Mouse (Mus musculus): ENCODE data around the gene Ankrd60. TPM values are rescaled to one million over a fixed set of nuclear protein-coding genes. Genes with fewer than 3 reads are reported as not detected.

Ankrd60 gene
- total and polyA plus RNA-seq, 2 experiments: not detected

DNA sequence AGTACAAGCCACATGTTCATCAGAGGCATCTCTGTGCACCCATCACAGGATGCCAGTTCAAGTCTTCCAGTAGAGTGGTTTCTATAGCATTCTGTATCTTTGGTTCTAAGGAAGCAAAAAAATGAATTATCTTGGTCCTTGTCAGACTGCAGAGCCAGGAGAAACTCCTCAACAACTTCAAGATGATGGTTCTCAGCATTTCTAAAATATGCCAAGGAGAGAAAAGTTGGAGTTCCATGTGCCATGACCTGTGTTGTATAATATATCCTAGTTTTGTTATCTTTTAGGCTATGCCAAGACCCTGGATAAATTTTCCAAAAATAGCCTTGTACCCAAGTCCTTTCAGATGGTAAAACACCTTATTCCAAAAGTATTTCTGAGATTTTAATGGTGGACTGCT is 2.9 kb upstream of the Ankrd60 start:
- Histone ChIP-seq H3K36me3 (ENCODE audit: control insufficient read depth, insufficient read depth, low read length) (no peaks in the 10 kb centered on the region), H3K27me3 (ENCODE audit: control insufficient read depth, insufficient read depth, low read length) (peaks cover 14% of the 10 kb centered on the region), H3K27ac (replicated peaks; ENCODE audit: insufficient read depth, low read depth, low read length) (no peak overlapping the region), H3K4me3 (ENCODE audit: insufficient read depth, low read depth, low read length) (no peak overlapping the region), H3K4me1 (ENCODE audit: control insufficient read depth, insufficient read depth, low read length) (no peaks in the 10 kb centered on the region), H3K79me2 (ENCODE audit: control insufficient read depth, insufficient read depth, low read length) (no peaks in the 10 kb centered on the region), H3K9ac (ENCODE audit: low read depth, low read length) (no peak overlapping the region)
- no peak for DNase-seq (ENCODE audit: extremely low read depth, low read depth, low spot score)
- TF ChIP-seq POLR2A (IDR thresholded peaks at IDR 0.05; ENCODE audit: extremely low read depth, insufficient read depth, low read length) (no peak), CTCF (IDR thresholded peaks at IDR 0.05; ENCODE audit: low read depth, low read length) (no peak)

DNA sequence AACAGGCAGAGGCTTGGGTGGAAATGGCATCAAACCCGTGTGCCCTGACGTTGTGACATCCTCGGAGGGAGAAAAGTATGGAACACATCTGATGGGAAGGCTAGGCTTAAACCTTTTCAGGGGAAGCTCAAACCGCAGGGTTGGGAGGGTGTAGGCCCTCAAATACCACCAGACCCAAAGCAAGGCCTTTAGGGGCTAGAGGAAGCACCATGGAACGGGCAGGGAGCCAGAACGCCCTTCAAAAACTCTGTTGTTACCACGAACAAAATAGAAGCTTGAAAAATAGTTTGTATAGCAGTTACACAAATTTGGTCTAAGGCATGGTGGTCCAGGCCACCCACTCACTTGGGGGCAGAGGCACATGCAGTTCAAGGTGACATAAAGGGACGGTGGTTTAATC is 430 bp upstream of the Ankrd60 start:
- H3K27me3 ChIP-seq (ENCODE audit: control insufficient read depth, insufficient read depth, low read length): peaks cover 11% of the 10 kb centered on the region; the same call in 1 of the 2 replicates
- H3K9ac ChIP-seq (ENCODE audit: low read depth, low read length): no peak overlapping the region

DNA sequence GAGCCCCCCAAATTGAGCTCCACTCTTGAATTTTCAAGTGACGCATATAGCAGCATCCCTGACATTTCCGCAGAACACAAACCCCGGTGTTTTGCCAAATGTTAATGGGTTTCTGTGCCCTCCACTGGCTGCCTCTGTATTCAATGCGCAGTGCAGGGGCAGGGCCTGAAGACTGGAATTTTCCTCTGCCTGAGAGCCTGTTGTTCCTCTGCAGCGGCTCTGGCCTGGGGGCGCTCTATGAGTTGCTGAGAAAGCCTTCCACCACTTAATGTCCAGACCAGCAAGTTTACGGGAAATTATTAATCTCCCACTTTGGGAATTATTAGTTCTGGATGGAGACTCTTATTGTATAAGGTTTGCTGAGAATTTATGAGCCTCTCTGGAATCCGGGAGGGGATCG is 14.0 kb downstream of the Ankrd60 start:
- H3K79me2 ChIP-seq (ENCODE audit: control insufficient read depth, insufficient read depth, low read length): no peaks in the 10 kb centered on the region
- H3K9ac ChIP-seq (ENCODE audit: low read depth, low read length): no peak overlapping the region
- H3K36me3 ChIP-seq (ENCODE audit: control insufficient read depth, insufficient read depth, low read length): no peaks in the 10 kb centered on the region
- 79% methylated on average over 9 of the region's 9 CpGs for WGBS
- DNase-seq (ENCODE audit: extremely low read depth, low read depth, low spot score): no peak
- H3K4me3 ChIP-seq (ENCODE audit: insufficient read depth, low read depth, low read length): no peak overlapping the region
- H3K27ac ChIP-seq (replicated peaks; ENCODE audit: insufficient read depth, low read depth, low read length): no peak overlapping the region
- no peak for TF ChIP-seq POLR2A (IDR thresholded peaks at IDR 0.05; ENCODE audit: extremely low read depth, insufficient read depth, low read length)
- TF ChIP-seq CTCF (IDR thresholded peaks at IDR 0.05; ENCODE audit: low read depth, low read length): no peak
- H3K27me3 ChIP-seq (ENCODE audit: control insufficient read depth, insufficient read depth, low read length): no peaks in the 10 kb centered on the region
- H3K4me1 ChIP-seq (ENCODE audit: control insufficient read depth, insufficient read depth, low read length): no peaks in the 10 kb centered on the region

More for the DNA sequence above, 430 bp upstream of the Ankrd60 start:
- WGBS: 32% methylated on average over 8 of the region's 8 CpGs
- Histone ChIP-seq H3K4me1 (ENCODE audit: control insufficient read depth, insufficient read depth, low read length) (no peaks in the 10 kb centered on the region), H3K36me3 (ENCODE audit: control insufficient read depth, insufficient read depth, low read length) (no peaks in the 10 kb centered on the region), H3K4me3 (ENCODE audit: insufficient read depth, low read depth, low read length) (no peak overlapping the region), H3K79me2 (ENCODE audit: control insufficient read depth, insufficient read depth, low read length) (no peaks in the 10 kb centered on the region), H3K27ac (replicated peaks; ENCODE audit: insufficient read depth, low read depth, low read length) (no peak overlapping the region)
- TF ChIP-seq CTCF (IDR thresholded peaks at IDR 0.05; ENCODE audit: low read depth, low read length) (no peak), POLR2A (IDR thresholded peaks at IDR 0.05; ENCODE audit: extremely low read depth, insufficient read depth, low read length) (no peak)
- DNase-seq (ENCODE audit: extremely low read depth, low read depth, low spot score): no peak

DNA sequence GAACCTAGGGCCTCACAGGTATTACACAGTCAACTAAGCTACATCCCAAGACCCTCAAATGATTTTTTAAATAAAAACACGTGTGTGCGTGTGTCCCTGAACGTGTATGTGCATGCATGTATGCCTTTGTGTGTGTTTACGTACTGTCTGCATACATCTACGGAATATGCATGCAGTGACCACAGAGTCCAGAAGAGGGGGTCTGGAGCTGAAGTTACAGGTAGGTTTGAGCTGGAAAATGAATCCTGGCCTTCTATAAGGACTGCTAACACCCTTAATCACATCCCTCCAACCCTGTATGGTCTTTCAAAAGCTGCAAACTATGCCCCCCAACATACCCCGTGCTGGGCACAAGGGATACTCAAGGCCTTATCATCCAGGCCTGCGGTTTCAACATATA is 14.8 kb downstream of the Ankrd60 start:
- Histone ChIP-seq H3K79me2 (ENCODE audit: control insufficient read depth, insufficient read depth, low read length) (no peaks in the 10 kb centered on the region), H3K4me3 (ENCODE audit: insufficient read depth, low read depth, low read length) (no peak overlapping the region), H3K36me3 (ENCODE audit: control insufficient read depth, insufficient read depth, low read length) (no peaks in the 10 kb centered on the region), H3K9ac (ENCODE audit: low read depth, low read length) (no peak overlapping the region), H3K27me3 (ENCODE audit: control insufficient read depth, insufficient read depth, low read length) (no peaks in the 10 kb centered on the region), H3K27ac (replicated peaks; ENCODE audit: insufficient read depth, low read depth, low read length) (no peak overlapping the region), H3K4me1 (ENCODE audit: control insufficient read depth, insufficient read depth, low read length) (no peaks in the 10 kb centered on the region)
- no peak for DNase-seq (ENCODE audit: extremely low read depth, low read depth, low spot score)
- no peak for TF ChIP-seq CTCF (IDR thresholded peaks at IDR 0.05; ENCODE audit: low read depth, low read length)
- no peak for TF ChIP-seq POLR2A (IDR thresholded peaks at IDR 0.05; ENCODE audit: extremely low read depth, insufficient read depth, low read length)
- WGBS: 68% methylated on average over 7 of the region's 7 CpGs

DNA sequence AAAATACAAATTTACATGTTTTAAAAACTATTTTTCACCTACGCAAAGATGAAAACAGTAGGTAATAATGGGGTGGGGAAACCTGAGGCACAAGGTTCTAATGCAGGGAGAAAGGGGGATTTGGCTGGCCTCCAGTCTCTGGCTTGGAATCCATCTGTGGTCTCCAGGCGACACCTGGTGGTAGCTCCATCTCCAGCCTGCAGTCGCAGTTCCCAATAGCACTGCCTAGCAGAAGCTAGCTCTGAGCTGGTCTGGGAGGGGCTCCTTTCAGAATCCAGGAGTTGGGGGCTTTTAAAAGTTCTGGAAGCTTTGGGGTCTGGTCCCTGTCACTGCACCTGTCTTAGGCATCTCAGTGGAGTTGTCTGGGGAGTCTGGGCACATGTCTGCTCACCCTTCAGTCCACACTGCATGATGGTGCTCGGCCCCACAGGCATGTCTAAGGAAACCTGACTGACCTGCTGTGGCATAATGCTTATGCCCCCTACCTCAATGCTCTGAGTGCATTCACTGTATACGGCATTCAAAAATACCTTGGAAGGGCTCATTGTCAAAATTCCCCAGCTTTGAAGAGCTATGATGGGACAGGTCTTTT is 16.2 kb downstream of the Ankrd60 start:
- H3K36me3 ChIP-seq (ENCODE audit: control insufficient read depth, insufficient read depth, low read length): no peaks in the 10 kb centered on the region
- DNase-seq (ENCODE audit: extremely low read depth, low read depth, low spot score): no peak
- 47% methylated on average over 5 of the region's 5 CpGs for WGBS

DNA sequence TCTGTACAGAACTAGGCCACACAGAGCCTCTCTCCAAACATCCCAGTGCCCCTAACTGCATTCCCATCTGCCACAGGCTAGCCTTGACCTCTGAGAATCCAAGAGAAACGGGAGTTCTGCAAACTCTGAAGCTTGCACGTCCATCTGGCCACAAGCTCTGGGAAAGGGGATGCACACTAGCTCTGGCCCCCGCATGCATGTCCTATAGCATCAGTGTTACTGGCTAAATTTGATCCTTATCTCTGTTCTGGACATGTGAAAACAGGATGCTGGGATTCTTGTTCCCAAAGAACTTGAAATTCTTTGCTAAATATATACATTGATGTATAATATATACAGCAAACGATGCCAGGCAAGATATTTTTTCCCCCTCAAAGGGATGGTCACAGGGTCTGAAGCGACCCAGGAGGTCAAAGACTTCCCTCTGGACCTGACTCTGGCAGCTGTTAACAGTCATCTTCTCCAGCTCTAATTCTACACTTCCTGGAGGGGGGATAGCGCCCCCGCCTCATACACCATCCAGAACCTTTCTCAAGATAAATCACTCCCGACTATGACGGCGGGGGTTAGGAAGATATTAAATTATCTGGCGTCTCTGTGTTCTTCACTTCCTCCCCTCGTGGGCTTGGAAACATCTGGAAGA is 19.3 kb downstream of the Ankrd60 start:
- DNase-seq (ENCODE audit: extremely low read depth, low read depth, low spot score): no peak
- Histone ChIP-seq H3K4me1 (ENCODE audit: control insufficient read depth, insufficient read depth, low read length) (no peaks in the 10 kb centered on the region), H3K4me3 (ENCODE audit: insufficient read depth, low read depth, low read length) (no peak overlapping the region), H3K36me3 (ENCODE audit: control insufficient read depth, insufficient read depth, low read length) (no peaks in the 10 kb centered on the region), H3K27ac (replicated peaks; ENCODE audit: insufficient read depth, low read depth, low read length) (no peak overlapping the region), H3K9ac (ENCODE audit: low read depth, low read length) (no peak overlapping the region), H3K79me2 (ENCODE audit: control insufficient read depth, insufficient read depth, low read length) (no peaks in the 10 kb centered on the region), H3K27me3 (ENCODE audit: control insufficient read depth, insufficient read depth, low read length) (no peaks in the 10 kb centered on the region)
- TF ChIP-seq CTCF (IDR thresholded peaks at IDR 0.05; ENCODE audit: low read depth, low read length) (no peak), POLR2A (IDR thresholded peaks at IDR 0.05; ENCODE audit: extremely low read depth, insufficient read depth, low read length) (no peak)
- WGBS: 75% methylated on average over 12 of the region's 12 CpGs

More for the DNA sequence above, 16.2 kb downstream of the Ankrd60 start:
- TF ChIP-seq POLR2A (IDR thresholded peaks at IDR 0.05; ENCODE audit: extremely low read depth, insufficient read depth, low read length) (no peak), CTCF (IDR thresholded peaks at IDR 0.05; ENCODE audit: low read depth, low read length) (peak; percentile 88)
- H3K4me3 ChIP-seq (ENCODE audit: insufficient read depth, low read depth, low read length): no peak overlapping the region
- H3K4me1 ChIP-seq (ENCODE audit: control insufficient read depth, insufficient read depth, low read length): no peaks in the 10 kb centered on the region
- no peak overlapping the region for H3K27ac ChIP-seq (replicated peaks; ENCODE audit: insufficient read depth, low read depth, low read length)
- H3K9ac ChIP-seq (ENCODE audit: low read depth, low read length): no peak overlapping the region
- no peaks in the 10 kb centered on the region for H3K79me2 ChIP-seq (ENCODE audit: control insufficient read depth, insufficient read depth, low read length)
- H3K27me3 ChIP-seq (ENCODE audit: control insufficient read depth, insufficient read depth, low read length): no peaks in the 10 kb centered on the region
